Mouse (Mus musculus): ENCODE results near the gene Usp5.

Usp5 gene

GRCm38 (mm10) chr6:124828868-124829798 lies at the start of gene Usp5, which contains the start of gene Cdca3:
TSS of gene Usp5 (minus strand) at chr6:124829484.
TSS of gene Cdca3 (plus strand) at chr6:124829547.
- peak; percentile 97 to 98 for DNase-seq (ENCODE audit: low read depth in 1 of 2, low spot score in 2 of 2)

DNA sequence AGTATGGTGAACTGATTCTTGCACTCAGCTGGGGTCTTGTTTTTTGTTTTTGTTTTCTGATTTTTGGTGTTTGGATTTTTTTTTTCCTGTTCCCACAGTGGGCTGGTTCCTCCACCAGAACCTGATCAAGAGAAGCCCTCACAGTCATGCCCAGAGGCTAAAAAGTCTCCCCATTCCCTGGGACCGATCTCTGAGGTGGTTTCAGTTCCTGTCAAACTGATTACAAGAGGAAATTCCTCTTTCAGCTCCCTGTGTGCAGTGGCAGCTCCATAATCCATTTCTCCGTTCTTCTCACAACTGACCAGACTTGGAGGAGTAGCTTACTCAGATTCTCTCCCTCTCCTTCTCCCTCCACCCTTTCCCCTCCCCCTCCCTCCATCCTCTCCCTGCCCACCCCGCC lies 45.1 kb upstream of the Usp5 start:
- DNase-seq (ENCODE audit: low read depth in 1 of 2, low spot score in 2 of 2) = no peak

DNA sequence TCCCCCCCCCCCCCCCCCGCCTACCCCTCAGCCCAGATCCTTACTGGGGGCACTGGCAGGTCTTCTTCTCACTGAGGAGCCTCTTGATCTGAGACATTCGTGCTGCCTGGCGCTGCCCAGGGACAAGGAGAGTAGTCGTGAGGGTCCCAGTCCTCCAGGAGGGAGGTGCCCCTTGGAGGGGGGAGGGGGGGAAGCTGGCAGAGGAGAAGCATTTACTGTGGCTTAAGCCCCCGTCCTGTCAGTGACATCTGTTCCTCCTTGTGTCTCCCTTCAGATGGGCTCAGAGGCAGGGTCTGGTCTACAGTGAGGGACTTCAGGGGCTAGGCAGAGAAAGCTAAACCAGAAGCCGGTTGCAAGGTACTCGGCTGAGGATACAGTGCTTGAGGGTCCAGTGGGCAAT lies 37.3 kb upstream of the Usp5 start:
- no peak for DNase-seq (ENCODE audit: low read depth in 1 of 2, low spot score in 2 of 2)

- DNase-seq (ENCODE audit: low read depth in 1 of 2, low spot score in 2 of 2) = no peak
These were observed 36.6 kb upstream of the Usp5 start for GRCm38 (mm10) chr6:124865766-124866362.

GRCm38 (mm10) chr6:124863658-124864298 lies 34.5 kb upstream of the Usp5 start, which contains the start of gene Gpr162:
TSS of gene Gpr162 (minus strand) at chr6:124863983.
- DNase-seq (ENCODE audit: low read depth in 1 of 2, low spot score in 2 of 2) = no peak

DNA sequence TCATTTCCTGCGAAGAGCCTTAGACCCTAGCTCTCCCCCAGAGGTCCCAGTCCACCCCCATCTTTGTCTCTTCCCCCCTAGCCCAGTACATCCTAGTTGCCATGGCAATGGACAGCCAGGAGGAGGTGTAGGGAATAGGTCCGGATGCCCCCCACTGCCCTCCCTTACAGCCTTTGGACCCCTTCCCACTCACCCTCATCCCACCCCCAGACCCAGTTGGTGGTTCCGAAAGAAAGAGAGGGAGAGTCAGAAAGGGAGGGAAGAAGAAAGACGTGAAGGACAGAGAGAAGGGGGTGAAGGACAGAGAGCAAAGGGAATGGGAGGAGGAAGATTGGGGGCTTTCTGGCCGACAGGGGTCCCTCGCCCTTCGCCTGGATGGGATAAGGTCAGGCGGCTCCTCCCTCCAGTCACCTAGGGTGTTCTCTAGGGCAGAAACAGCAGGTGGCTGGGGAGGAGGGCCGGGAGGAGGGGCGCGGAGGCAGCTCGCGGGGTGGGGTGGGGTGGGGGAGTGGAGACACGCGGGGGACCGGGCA lies 33.9 kb upstream of the Usp5 start:
- no peak for DNase-seq (ENCODE audit: low read depth in 1 of 2, low spot score in 2 of 2)

- DNase-seq (ENCODE audit: low read depth in 1 of 2, low spot score in 2 of 2) = no peak
These were observed 33.3 kb upstream of the Usp5 start for GRCm38 (mm10) chr6:124862406-124863124.

GRCm38 (mm10) chr6:124861802-124862201 lies 32.5 kb upstream of the Usp5 start:
- no peak for DNase-seq (ENCODE audit: low read depth in 1 of 2, low spot score in 2 of 2)

- no peak for DNase-seq (ENCODE audit: low read depth in 1 of 2, low spot score in 2 of 2)
These were observed 32.0 kb upstream of the Usp5 start for GRCm38 (mm10) chr6:124861266-124861665.

- DNase-seq (ENCODE audit: low read depth in 1 of 2, low spot score in 2 of 2) = no peak
These were observed 31.2 kb upstream of the Usp5 start for GRCm38 (mm10) chr6:124860511-124860910.

- DNase-seq (ENCODE audit: low read depth in 1 of 2, low spot score in 2 of 2) = peak; percentile 56 to 79
These were observed 30.4 kb upstream of the Usp5 start for GRCm38 (mm10) chr6:124859725-124860124.

GRCm38 (mm10) chr6:124858561-124859318 lies 29.5 kb upstream of the Usp5 start:
- DNase-seq (ENCODE audit: low read depth in 1 of 2, low spot score in 2 of 2) = no peak

- DNase-seq (ENCODE audit: low read depth in 1 of 2, low spot score in 2 of 2) = no peak
These were observed 28.7 kb upstream of the Usp5 start for GRCm38 (mm10) chr6:124857840-124858530.

DNA sequence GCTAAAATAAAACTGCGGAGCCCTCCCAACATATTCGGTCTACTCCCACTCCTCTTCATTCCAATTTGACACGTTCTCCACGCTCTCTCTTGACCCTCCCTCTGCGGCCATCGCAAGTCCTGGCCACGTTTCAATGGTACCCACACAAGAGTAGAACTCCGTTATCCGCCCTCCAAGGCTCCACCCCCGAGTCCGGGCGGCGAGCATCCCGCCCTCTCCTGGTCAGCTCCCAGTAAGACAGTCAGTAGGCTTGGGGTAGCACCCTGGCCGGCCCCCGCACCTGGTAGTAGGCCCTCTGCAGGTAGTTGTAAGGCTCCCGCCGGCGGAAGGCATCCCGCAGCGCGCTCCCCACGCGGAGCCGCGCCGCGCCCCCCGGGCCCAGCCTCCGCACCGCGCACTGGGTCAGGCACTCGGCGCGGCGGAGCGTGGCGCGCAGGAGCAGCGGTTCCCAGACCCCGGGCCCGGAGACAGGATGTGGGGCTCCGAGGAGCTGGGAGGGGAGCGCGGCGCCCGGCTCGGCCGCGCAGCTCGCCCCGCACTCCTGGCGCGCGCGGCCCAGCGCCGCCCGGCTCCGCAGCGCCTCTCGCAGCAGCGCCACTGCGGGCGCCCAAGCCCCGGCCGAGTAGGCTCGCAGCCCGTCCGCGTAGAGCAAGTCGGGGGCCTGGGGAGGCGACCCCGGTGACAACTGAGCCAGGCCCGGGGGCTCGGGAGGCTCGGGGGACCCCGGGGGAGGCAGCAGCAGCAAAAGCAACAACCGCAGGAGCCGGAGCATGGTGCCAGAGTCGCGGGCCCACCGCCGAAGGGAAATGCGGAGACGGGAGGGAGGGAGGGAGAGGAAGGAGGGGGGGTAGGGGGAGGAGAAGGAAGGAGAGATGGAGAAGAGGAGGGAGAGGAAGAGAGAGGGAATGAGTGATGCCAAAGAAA lies 27.9 kb upstream of the Usp5 start, which contains the start of gene P3h3:
P3h3 (minus strand) TSS at position 837 of the 924 bp plus-strand sequence.
- DNase-seq (ENCODE audit: low read depth in 1 of 2, low spot score in 2 of 2) = peak; percentile 31 to 66

DNA sequence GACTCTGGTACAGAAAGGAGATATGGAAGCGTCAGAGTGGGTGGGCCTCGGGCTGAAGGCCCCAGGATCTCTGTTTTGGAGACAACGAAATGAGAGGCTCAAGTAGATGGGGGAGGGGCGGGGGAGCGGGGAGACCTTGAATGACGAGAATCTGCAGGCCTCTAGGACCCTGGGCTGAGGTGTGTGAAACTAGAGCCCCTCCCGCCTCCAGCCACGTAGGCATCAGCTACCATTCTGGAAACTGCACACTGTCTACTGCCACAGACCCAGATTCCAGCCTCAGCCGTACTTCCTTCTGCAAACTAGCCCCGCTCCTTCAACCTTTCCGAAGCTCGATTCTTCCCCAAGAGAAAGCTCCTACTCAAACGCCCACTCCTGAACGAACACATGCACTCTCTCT lies 27.0 kb upstream of the Usp5 start:
- no peak for DNase-seq (ENCODE audit: low read depth in 1 of 2, low spot score in 2 of 2)

DNA sequence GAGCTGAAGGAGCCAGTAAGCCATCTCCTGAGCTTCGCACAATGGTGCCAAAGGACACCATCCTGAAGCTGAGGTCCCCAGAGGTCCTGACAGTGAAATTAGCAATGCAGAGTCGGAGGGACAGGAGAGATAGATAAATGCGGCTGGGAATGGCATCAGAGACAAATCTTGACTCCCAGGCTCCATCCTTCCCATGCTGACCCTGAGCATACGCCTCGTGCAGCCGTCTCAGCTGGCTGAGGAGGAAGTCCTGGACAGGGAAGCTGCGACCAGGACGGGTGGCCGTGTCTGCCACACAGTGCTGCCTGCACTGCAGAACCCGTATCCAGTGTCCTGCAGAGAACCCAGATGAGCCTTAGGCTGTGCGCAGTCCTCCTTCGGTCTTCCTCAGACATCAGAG lies 25.4 kb upstream of the Usp5 start:
- no peak for DNase-seq (ENCODE audit: low read depth in 1 of 2, low spot score in 2 of 2)

GRCm38 (mm10) chr6:124850535-124850934 lies 21.3 kb upstream of the Usp5 start:
- no peak for DNase-seq (ENCODE audit: low read depth in 1 of 2, low spot score in 2 of 2)

GRCm38 (mm10) chr6:124847305-124847704 lies 18.0 kb upstream of the Usp5 start:
- peak; percentile 68 to 87 for DNase-seq (ENCODE audit: low read depth in 1 of 2, low spot score in 2 of 2)
